Mouse (Mus musculus): Measurements from ENCODE around the gene Slc16a10.

The Slc16a10 gene

GRCm38 (mm10) chr10:40149584-40150145, 7.6 kb upstream of the Slc16a10 start:
- no peak for DNase-seq (ENCODE audit: low spot score)

GRCm38 (mm10) chr10:40147325-40148059, 5.4 kb upstream of the Slc16a10 start:
- DNase-seq (ENCODE audit: low spot score) = no peak

- DNase-seq (ENCODE audit: low spot score) = no peak
These were observed 4.4 kb upstream of the Slc16a10 start for GRCm38 (mm10) chr10:40146451-40146850.

- DNase-seq (ENCODE audit: low spot score) = no peak
These were observed 2.8 kb upstream of the Slc16a10 start for GRCm38 (mm10) chr10:40144815-40145214.

GRCm38 (mm10) chr10:40141016-40141851, 824 bp downstream of the Slc16a10 start:
- DNase-seq (ENCODE audit: low spot score) = peak; percentile 5

- no peak for DNase-seq (ENCODE audit: low spot score)
These were observed 2.4 kb downstream of the Slc16a10 start for GRCm38 (mm10) chr10:40139646-40140045.

GRCm38 (mm10) chr10:40135807-40136778, 6.0 kb downstream of the Slc16a10 start:
- no peak for DNase-seq (ENCODE audit: low spot score)

- no peak for DNase-seq (ENCODE audit: low spot score)
These were observed 7.2 kb downstream of the Slc16a10 start for GRCm38 (mm10) chr10:40134906-40135305.

GRCm38 (mm10) chr10:40133636-40134035, 8.4 kb downstream of the Slc16a10 start:
- no peak for DNase-seq (ENCODE audit: low spot score)

GRCm38 (mm10) chr10:40131690-40132418, 10.2 kb downstream of the Slc16a10 start:
- no peak for DNase-seq (ENCODE audit: low spot score)

- no peak for DNase-seq (ENCODE audit: low spot score)
These were observed 11.9 kb downstream of the Slc16a10 start for GRCm38 (mm10) chr10:40130126-40130525.

GRCm38 (mm10) chr10:40129134-40129533, 12.9 kb downstream of the Slc16a10 start:
- no peak for DNase-seq (ENCODE audit: low spot score)

GRCm38 (mm10) chr10:40128497-40128896, 13.6 kb downstream of the Slc16a10 start:
- DNase-seq (ENCODE audit: low spot score) = no peak

- no peak for DNase-seq (ENCODE audit: low spot score)
These were observed 16.9 kb downstream of the Slc16a10 start for GRCm38 (mm10) chr10:40125200-40125599.

GRCm38 (mm10) chr10:40124570-40124969, 17.5 kb downstream of the Slc16a10 start:
- DNase-seq (ENCODE audit: low spot score) = no peak

- DNase-seq (ENCODE audit: low spot score) = no peak
These were observed 18.0 kb downstream of the Slc16a10 start for GRCm38 (mm10) chr10:40124096-40124495.

- no peak for DNase-seq (ENCODE audit: low spot score)
These were observed 22.6 kb downstream of the Slc16a10 start for GRCm38 (mm10) chr10:40119466-40119865.

- no peak for DNase-seq (ENCODE audit: low spot score)
These were observed 23.2 kb downstream of the Slc16a10 start for GRCm38 (mm10) chr10:40118743-40119387.

- no peak for DNase-seq (ENCODE audit: low spot score)
These were observed 28.5 kb downstream of the Slc16a10 start for GRCm38 (mm10) chr10:40113517-40114085.

- DNase-seq (ENCODE audit: low spot score) = no peak
These were observed 29.8 kb downstream of the Slc16a10 start for GRCm38 (mm10) chr10:40112256-40112655.

Measured in ovary, postnatal 36 days (tissue).